Mouse (Mus musculus) embryonic fibroblast, embryonic 13.5 days (primary cell): Measurements from ENCODE around the gene Slc15a3. TPM values are rescaled to one million over a fixed set of nuclear protein-coding genes. Genes with fewer than 3 reads are reported as not detected.
A peak's percentile ranks its signal among the peaks of the same experiment; 100 is the strongest.

Experiments used
- H3K27ac ChIP-seq: 2 replicates; pipeline ENCODE4 v1.5.1; 2012; ENCODE audit warnings: low read length, control low read depth, inconsistent platforms; ENCODE audit not compliant: insufficient read depth
- H3K4me1 ChIP-seq: 2 replicates; pipeline ENCODE4 v1.6.1; 2011; ENCODE audit warnings: low read length; ENCODE audit not compliant: control insufficient read depth, insufficient read depth
- H3K4me3 ChIP-seq: 2 replicates; pipeline ENCODE4 v1.5.1; 2011; ENCODE audit warnings: mild to moderate bottlenecking, control low read depth, low read length; ENCODE audit not compliant: insufficient read depth
- CTCF ChIP-seq: IDR thresholded peaks from 2 replicates; pipeline ENCODE4 v1.5.1; 2011; ENCODE audit warnings: mild to moderate bottlenecking, control low read depth, low read length, moderate library complexity, borderline replicate concordance; ENCODE audit not compliant: insufficient read depth
- POLR2A ChIP-seq: IDR thresholded peaks from 2 replicates; pipeline ENCODE4 v1.6.1; 2011; ENCODE audit warnings: low read depth, mild to moderate bottlenecking, control low read depth, low read length, moderate library complexity
- polyA plus RNA-seq: library from polyadenylated mRNA; stranded (reverse); fragments of >200 nt; gene quantifications from 2 replicates; pipeline ENCODE4 v1.2.4, GENCODE M21; 2011; ENCODE audit warnings: low read depth; ENCODE audit not compliant: missing spikeins, insufficient read length

The Slc15a3 gene
- polyA plus RNA-seq, 1 experiment, result 2.1 TPM

DNA sequence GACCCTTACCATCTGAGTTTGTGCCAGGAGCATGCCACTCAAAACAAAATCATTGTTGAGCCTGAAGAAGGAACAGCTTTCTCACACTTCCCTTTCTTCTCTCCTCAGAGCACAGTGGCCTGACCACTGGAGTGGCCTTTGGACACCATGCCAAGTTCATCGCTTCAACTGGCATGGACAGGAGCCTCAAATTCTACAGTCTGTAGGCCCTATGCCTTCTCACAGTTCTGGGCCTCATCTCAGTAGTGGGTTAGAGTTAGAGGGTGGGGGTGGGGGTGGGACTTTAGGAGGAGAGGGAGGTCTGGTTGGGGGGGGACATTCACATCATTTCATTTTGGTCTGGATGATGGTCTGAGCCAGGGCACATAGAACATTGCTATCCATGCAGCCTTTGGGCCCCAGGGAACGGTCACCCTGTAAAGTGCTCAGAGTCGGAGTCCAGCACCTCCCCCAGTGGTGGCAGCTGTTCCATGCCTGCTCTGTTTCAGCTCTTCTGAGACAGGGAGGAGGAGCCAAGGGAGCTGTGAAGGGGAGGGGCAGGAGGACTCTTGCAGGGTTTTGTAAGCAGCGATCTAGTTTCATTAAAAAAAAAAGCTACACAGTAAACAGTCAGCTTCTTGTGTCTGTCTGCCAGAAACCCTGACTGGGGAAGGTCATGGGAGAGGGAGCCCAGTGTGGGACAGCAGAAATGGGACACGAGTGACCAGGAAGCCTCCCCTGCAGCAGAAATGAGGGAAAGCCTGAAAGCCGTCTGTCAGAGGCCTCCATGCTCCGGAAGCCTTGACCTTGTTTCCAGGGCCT lies 65.6 kb downstream of the Slc15a3 start:
- Histone ChIP-seq H3K4me3 (no peak overlapping the region), H3K4me1 (peaks cover 6% of the 10 kb centered on the region), H3K27ac (no peak overlapping the region)
- no peak for TF ChIP-seq CTCF
- no peak for TF ChIP-seq POLR2A

GRCm38 (mm10) chr19:10905728-10906000 lies 66.1 kb downstream of the Slc15a3 start:
- no peak for TF ChIP-seq CTCF
- Histone ChIP-seq H3K4me3 (no peak overlapping the region), H3K4me1 (peaks cover 6% of the 10 kb centered on the region), H3K27ac (no peak overlapping the region)

DNA sequence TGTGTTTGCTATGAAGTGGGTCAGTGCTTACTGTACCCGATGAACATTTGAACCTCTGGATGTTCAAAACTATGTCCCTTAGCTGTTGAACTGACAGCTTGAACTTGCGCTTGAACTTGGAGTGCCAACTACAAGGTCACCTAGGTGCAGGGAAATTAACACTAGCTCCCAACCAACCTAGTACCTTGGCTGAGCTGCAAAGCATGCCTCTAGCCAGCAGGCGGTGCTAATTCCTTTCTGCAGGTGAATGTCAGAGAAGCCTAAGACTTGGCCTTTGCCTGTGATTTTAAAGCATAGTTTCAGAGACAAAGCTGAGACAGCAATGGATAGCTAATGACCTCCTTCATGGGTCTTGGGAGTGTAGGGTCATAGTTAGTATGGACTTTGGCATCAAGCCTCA lies 68.4 kb downstream of the Slc15a3 start:
- Histone ChIP-seq H3K4me3 (no peak overlapping the region), H3K27ac (peak overlapping the region; percentile 5; the same call in 1 of the 2 replicates), H3K4me1 (peaks cover 11% of the 10 kb centered on the region)
- TF ChIP-seq POLR2A (no peak), CTCF (peak; percentile 77)

Other genes with a start within 250 kb of the Slc15a3 start
- 545 and 617 TPM in 2 replicates for gene Ddb1, start 234.4 kb upstream of the Slc15a3 start, polyA plus RNA-seq
- 19.8 and 24.0 TPM in 2 replicates for gene Tkfc, start 234.1 kb upstream of the Slc15a3 start, polyA plus RNA-seq
- gene Vwce, start 205.5 kb upstream of the Slc15a3 start, polyA plus RNA-seq, result 0.70 and 1.1 TPM in 2 replicates
- not detected in 2 replicates for gene Pga5, start 161.7 kb upstream of the Slc15a3 start, polyA plus RNA-seq
- 14.8 and 18.0 TPM in 2 replicates for gene Vps37c, start 151.0 kb upstream of the Slc15a3 start, polyA plus RNA-seq
- gene Cd5, start 100.7 kb upstream of the Slc15a3 start, polyA plus RNA-seq, result not detected in 2 replicates
- gene Cd6, start 9.7 kb upstream of the Slc15a3 start, polyA plus RNA-seq, result not detected in 2 replicates
- gene Tmem132a, start 30.2 kb downstream of the Slc15a3 start, polyA plus RNA-seq, result 29.6 and 37.5 TPM in 2 replicates
- gene Tmem109, start 42.3 kb downstream of the Slc15a3 start, polyA plus RNA-seq, result 50.6 and 59.9 TPM in 2 replicates
- gene Prpf19, start 55.5 kb downstream of the Slc15a3 start, polyA plus RNA-seq, result 115 TPM in 2 replicates
- not detected in 2 replicates for gene Zp1, start 80.9 kb downstream of the Slc15a3 start, polyA plus RNA-seq
- gene Ptgdr2, start 97.4 kb downstream of the Slc15a3 start, polyA plus RNA-seq, result not detected in 2 replicates
- 12.3 and 13.1 TPM in 2 replicates for gene Ccdc86, start 109.5 kb downstream of the Slc15a3 start, polyA plus RNA-seq
- gene Ms4a10, start 134.9 kb downstream of the Slc15a3 start, polyA plus RNA-seq, result not detected in 2 replicates
- not detected in 2 replicates for gene Ms4a15, start 153.5 kb downstream of the Slc15a3 start, polyA plus RNA-seq
- gene Ms4a18, start 178.3 kb downstream of the Slc15a3 start, polyA plus RNA-seq, result not detected in 2 replicates
- gene Ms4a8a, start 241.4 kb downstream of the Slc15a3 start, polyA plus RNA-seq, result not detected in 2 replicates